Mouse (Mus musculus): Measurements from ENCODE around the gene Adam12. TPM values are rescaled to one million over a fixed set of nuclear protein-coding genes. Genes with fewer than 3 reads are reported as not detected.

Adam12 gene
- total RNA-seq, 1 experiment, result 3.9 TPM

DNA sequence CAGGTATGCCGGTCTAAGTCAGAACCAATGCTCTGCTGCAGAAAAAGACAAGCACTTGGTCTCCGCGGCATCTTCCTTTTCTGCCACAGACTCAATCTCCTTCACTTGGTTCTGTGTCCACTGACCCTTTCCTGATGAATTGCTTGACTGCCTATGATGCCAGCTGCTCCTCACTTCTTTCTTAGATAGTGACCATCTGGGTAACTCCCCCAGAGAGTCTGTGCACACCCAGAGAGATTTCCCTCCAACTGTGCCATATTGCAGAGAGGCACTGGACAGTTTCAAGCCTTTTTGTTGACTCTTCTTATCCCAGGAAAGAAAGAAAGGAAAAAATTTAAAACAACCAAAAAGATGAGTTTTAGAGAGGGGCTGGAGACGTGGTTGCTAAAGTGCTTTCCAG lies 310.7 kb downstream of the Adam12 start:
- Histone ChIP-seq H3K4me1 (ENCODE audit: control insufficient read depth in 2 of 2, insufficient read depth in 2 of 2, low read length in 2 of 2, poor library complexity in 1 of 2) (no peaks in the 10 kb centered on the region; a peak in 1 of 4 replicates), H3K9me3 (ENCODE audit: control insufficient read depth, insufficient read depth, low read depth, low read length) (no peaks in the 10 kb centered on the region)
- no peak for DNase-seq (ENCODE audit: low read depth, low spot score)

DNA sequence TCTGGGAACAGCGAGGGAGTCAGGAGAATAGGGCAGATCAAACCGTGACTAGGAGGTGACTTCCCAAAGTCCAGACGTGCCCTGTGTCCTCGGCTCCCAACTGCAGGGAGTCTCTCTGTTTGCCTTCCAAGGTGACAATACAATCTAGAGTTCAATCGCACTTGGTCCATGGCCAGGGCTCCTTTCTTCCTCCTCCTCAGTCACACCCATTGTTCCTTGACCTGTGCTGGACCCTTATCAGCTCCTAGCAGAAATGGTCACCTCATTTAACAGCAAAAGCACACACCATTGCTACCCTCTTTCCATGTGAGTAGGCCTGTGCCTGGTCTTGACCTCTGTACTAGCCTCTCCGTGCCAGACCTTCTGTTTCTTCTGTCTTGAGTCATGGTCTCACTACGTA lies 311.2 kb downstream of the Adam12 start:
- Histone ChIP-seq H3K9ac (ENCODE audit: insufficient read depth, low read depth, low read length, poor library complexity, severe bottlenecking) (no peak overlapping the region), H3K9me3 (ENCODE audit: control insufficient read depth, insufficient read depth, low read depth, low read length) (no peaks in the 10 kb centered on the region), H3K4me3 (ENCODE audit: insufficient read depth in 1 of 2, low read depth in 1 of 2, low read length in 2 of 2, poor library complexity in 1 of 2, severe bottlenecking in 1 of 2) (no peak overlapping the region), H3K27ac (ENCODE audit: insufficient read depth, low read depth, low read length, poor library complexity, severe bottlenecking) (no peak overlapping the region), H3K4me1 (ENCODE audit: control insufficient read depth in 2 of 2, insufficient read depth in 2 of 2, low read length in 2 of 2, poor library complexity in 1 of 2) (no peaks in the 10 kb centered on the region; a peak in 1 of 4 replicates), H3K36me3 (ENCODE audit: control insufficient read depth, insufficient read depth, low read length, poor library complexity, severe bottlenecking) (no peaks in the 10 kb centered on the region)
- in situ Hi-C loops (cut with MboI; ENCODE audit: low sequenced_read_pairs in 2 of 2, unreplicated experiment in 2 of 2), result no loop called here
- no peak for TF ChIP-seq CHD2 (IDR thresholded peaks at IDR 0.05; ENCODE audit: low read depth, low read length)
- TF ChIP-seq ZNF384 (IDR thresholded peaks at IDR 0.05; ENCODE audit: low read depth, low read length), result no peak
- no peak for TF ChIP-seq MAFK (IDR thresholded peaks at IDR 0.05; ENCODE audit: insufficient read depth, low read depth, low read length)
- no peak for TF ChIP-seq HCFC1 (IDR thresholded peaks at IDR 0.05; ENCODE audit: borderline replicate concordance, insufficient read depth, low read length)
- no peak for TF ChIP-seq ZC3H11A (IDR thresholded peaks at IDR 0.05; ENCODE audit: borderline replicate concordance, low read depth, low read length)
- DNase-seq (ENCODE audit: low read depth, low spot score), result no peak

More for the DNA sequence above, 310.7 kb downstream of the Adam12 start:
- TF ChIP-seq CHD2 (IDR thresholded peaks at IDR 0.05; ENCODE audit: low read depth, low read length), result no peak
- no peak for TF ChIP-seq ZC3H11A (IDR thresholded peaks at IDR 0.05; ENCODE audit: borderline replicate concordance, low read depth, low read length)
- no peak for TF ChIP-seq HCFC1 (IDR thresholded peaks at IDR 0.05; ENCODE audit: borderline replicate concordance, insufficient read depth, low read length)
- TF ChIP-seq MAFK (IDR thresholded peaks at IDR 0.05; ENCODE audit: insufficient read depth, low read depth, low read length), result no peak
- TF ChIP-seq ZNF384 (IDR thresholded peaks at IDR 0.05; ENCODE audit: low read depth, low read length), result no peak
- Histone ChIP-seq H3K9ac (ENCODE audit: insufficient read depth, low read depth, low read length, poor library complexity, severe bottlenecking) (no peak overlapping the region), H3K4me3 (ENCODE audit: insufficient read depth in 1 of 2, low read depth in 1 of 2, low read length in 2 of 2, poor library complexity in 1 of 2, severe bottlenecking in 1 of 2) (no peak overlapping the region), H3K27ac (ENCODE audit: insufficient read depth, low read depth, low read length, poor library complexity, severe bottlenecking) (no peak overlapping the region), H3K36me3 (ENCODE audit: control insufficient read depth, insufficient read depth, low read length, poor library complexity, severe bottlenecking) (no peaks in the 10 kb centered on the region)
- in situ Hi-C loops (cut with MboI; ENCODE audit: low sequenced_read_pairs in 2 of 2, unreplicated experiment in 2 of 2), result no loop called here

DNA sequence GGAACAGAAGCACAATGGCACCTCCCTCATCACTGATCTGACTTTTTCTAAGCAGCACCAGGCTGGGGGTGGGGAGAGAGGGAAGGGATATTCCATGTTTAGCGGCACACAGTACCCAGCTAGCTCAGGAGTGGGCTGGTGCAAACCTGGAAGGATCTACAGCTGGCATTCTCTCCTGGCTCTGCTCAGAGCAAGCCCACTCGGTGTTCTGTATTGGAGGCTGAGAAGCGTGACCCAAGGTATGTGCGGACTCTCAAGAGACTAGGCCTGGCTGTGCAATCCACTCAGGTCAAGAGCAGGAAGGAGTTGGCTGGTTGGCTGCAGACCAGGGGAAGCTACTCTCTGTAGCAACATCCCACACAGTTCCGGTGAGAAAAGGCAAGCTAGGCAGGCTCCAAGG lies 312.0 kb downstream of the Adam12 start:
- H3K4me3 ChIP-seq (ENCODE audit: insufficient read depth in 1 of 2, low read depth in 1 of 2, low read length in 2 of 2, poor library complexity in 1 of 2, severe bottlenecking in 1 of 2), result no peak overlapping the region
- TF ChIP-seq ZC3H11A (IDR thresholded peaks at IDR 0.05; ENCODE audit: borderline replicate concordance, low read depth, low read length), result no peak
- no peak for TF ChIP-seq CHD2 (IDR thresholded peaks at IDR 0.05; ENCODE audit: low read depth, low read length)
- no peak for TF ChIP-seq MAFK (IDR thresholded peaks at IDR 0.05; ENCODE audit: insufficient read depth, low read depth, low read length)
- TF ChIP-seq HCFC1 (IDR thresholded peaks at IDR 0.05; ENCODE audit: borderline replicate concordance, insufficient read depth, low read length), result no peak
- no peak for TF ChIP-seq ZNF384 (IDR thresholded peaks at IDR 0.05; ENCODE audit: low read depth, low read length)
- DNase-seq (ENCODE audit: low read depth, low spot score), result no peak
- no peak overlapping the region for H3K27ac ChIP-seq (ENCODE audit: insufficient read depth, low read depth, low read length, poor library complexity, severe bottlenecking)
- H3K9ac ChIP-seq (ENCODE audit: insufficient read depth, low read depth, low read length, poor library complexity, severe bottlenecking), result no peak overlapping the region
- no peaks in the 10 kb centered on the region; a peak in 1 of 4 replicates for H3K4me1 ChIP-seq (ENCODE audit: control insufficient read depth in 2 of 2, insufficient read depth in 2 of 2, low read length in 2 of 2, poor library complexity in 1 of 2)
- H3K9me3 ChIP-seq (ENCODE audit: control insufficient read depth, insufficient read depth, low read depth, low read length), result no peaks in the 10 kb centered on the region
- in situ Hi-C loops (cut with MboI; ENCODE audit: low sequenced_read_pairs in 2 of 2, unreplicated experiment in 2 of 2), result no loop called here
- no peaks in the 10 kb centered on the region for H3K36me3 ChIP-seq (ENCODE audit: control insufficient read depth, insufficient read depth, low read length, poor library complexity, severe bottlenecking)

DNA sequence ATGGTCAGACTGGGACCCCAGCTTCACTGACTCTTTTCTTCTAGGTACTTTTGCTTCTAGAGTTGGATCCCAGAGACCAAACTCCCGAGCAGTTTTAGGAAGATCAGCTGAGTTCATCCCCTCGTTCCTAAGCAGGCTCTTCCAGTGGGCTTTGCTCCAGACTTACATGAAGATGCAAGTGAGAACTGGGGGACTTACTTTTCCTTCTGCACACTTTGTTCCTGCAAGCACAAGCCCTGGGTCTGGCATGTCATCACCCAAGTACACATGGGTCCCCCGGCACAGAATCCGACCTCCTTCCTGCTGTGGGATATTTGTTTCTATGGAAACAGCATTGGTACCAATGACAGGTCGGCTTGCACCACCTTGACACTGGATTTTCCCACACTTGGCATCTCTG lies 312.6 kb downstream of the Adam12 start:
- no peaks in the 10 kb centered on the region for H3K36me3 ChIP-seq (ENCODE audit: control insufficient read depth, insufficient read depth, low read length, poor library complexity, severe bottlenecking)
- no peak for DNase-seq (ENCODE audit: low read depth, low spot score)
- in situ Hi-C loops (cut with MboI; ENCODE audit: low sequenced_read_pairs in 2 of 2, unreplicated experiment in 2 of 2), result no loop called here

DNA sequence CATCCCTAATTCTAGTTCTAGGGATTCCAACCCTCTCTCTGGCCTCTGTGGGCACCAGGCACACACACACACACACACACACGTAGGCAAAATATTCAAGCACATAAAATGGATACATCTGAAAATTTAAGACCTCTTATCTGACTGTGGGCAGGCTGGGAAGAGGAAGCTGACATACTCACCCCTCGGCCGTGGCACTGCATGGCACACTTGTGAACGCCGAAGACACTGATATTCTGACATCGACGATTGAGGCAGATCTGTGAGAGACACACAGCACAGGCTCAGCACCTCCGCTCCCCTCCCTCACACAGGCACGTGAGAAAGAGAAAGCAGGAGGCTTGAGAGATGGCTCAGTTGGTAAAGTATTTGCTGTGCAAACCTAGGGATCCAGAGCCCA lies 315.7 kb downstream of the Adam12 start:
- Histone ChIP-seq H3K4me3 (ENCODE audit: insufficient read depth in 1 of 2, low read depth in 1 of 2, low read length in 2 of 2, poor library complexity in 1 of 2, severe bottlenecking in 1 of 2) (no peak overlapping the region), H3K36me3 (ENCODE audit: control insufficient read depth, insufficient read depth, low read length, poor library complexity, severe bottlenecking) (no peaks in the 10 kb centered on the region), H3K4me1 (ENCODE audit: control insufficient read depth in 2 of 2, insufficient read depth in 2 of 2, low read length in 2 of 2, poor library complexity in 1 of 2) (no peaks in the 10 kb centered on the region; a peak in 1 of 4 replicates), H3K9ac (ENCODE audit: insufficient read depth, low read depth, low read length, poor library complexity, severe bottlenecking) (no peak overlapping the region), H3K27ac (ENCODE audit: insufficient read depth, low read depth, low read length, poor library complexity, severe bottlenecking) (no peak overlapping the region), H3K9me3 (ENCODE audit: control insufficient read depth, insufficient read depth, low read depth, low read length) (no peaks in the 10 kb centered on the region)
- TF ChIP-seq ZNF384 (IDR thresholded peaks at IDR 0.05; ENCODE audit: low read depth, low read length) (no peak), MAFK (IDR thresholded peaks at IDR 0.05; ENCODE audit: insufficient read depth, low read depth, low read length) (no peak), ZC3H11A (IDR thresholded peaks at IDR 0.05; ENCODE audit: borderline replicate concordance, low read depth, low read length) (no peak)
- no peak for DNase-seq (ENCODE audit: low read depth, low spot score)
- in situ Hi-C loops (cut with MboI; ENCODE audit: low sequenced_read_pairs in 2 of 2, unreplicated experiment in 2 of 2), result no loop called here

More for the DNA sequence above, 312.6 kb downstream of the Adam12 start:
- no peak overlapping the region for H3K9ac ChIP-seq (ENCODE audit: insufficient read depth, low read depth, low read length, poor library complexity, severe bottlenecking)
- H3K9me3 ChIP-seq (ENCODE audit: control insufficient read depth, insufficient read depth, low read depth, low read length), result no peaks in the 10 kb centered on the region
- no peaks in the 10 kb centered on the region; a peak in 1 of 4 replicates for H3K4me1 ChIP-seq (ENCODE audit: control insufficient read depth in 2 of 2, insufficient read depth in 2 of 2, low read length in 2 of 2, poor library complexity in 1 of 2)
- no peak overlapping the region for H3K27ac ChIP-seq (ENCODE audit: insufficient read depth, low read depth, low read length, poor library complexity, severe bottlenecking)
- H3K4me3 ChIP-seq (ENCODE audit: insufficient read depth in 1 of 2, low read depth in 1 of 2, low read length in 2 of 2, poor library complexity in 1 of 2, severe bottlenecking in 1 of 2), result no peak overlapping the region
- no peak for TF ChIP-seq HCFC1 (IDR thresholded peaks at IDR 0.05; ENCODE audit: borderline replicate concordance, insufficient read depth, low read length)
- TF ChIP-seq ZC3H11A (IDR thresholded peaks at IDR 0.05; ENCODE audit: borderline replicate concordance, low read depth, low read length), result no peak
- no peak for TF ChIP-seq CHD2 (IDR thresholded peaks at IDR 0.05; ENCODE audit: low read depth, low read length)
- TF ChIP-seq MAFK (IDR thresholded peaks at IDR 0.05; ENCODE audit: insufficient read depth, low read depth, low read length), result no peak
- TF ChIP-seq ZNF384 (IDR thresholded peaks at IDR 0.05; ENCODE audit: low read depth, low read length), result no peak

All from ES-E14 (cell line).